Mouse (Mus musculus): Measurements from ENCODE around the gene Mif4gd. TPM values are rescaled to one million over a fixed set of nuclear protein-coding genes. Genes with fewer than 3 reads are reported as not detected.

The Mif4gd gene
- total and polyA plus RNA-seq, 3 experiments = 42.0 to 62.9 TPM; not detected in 1

DNA sequence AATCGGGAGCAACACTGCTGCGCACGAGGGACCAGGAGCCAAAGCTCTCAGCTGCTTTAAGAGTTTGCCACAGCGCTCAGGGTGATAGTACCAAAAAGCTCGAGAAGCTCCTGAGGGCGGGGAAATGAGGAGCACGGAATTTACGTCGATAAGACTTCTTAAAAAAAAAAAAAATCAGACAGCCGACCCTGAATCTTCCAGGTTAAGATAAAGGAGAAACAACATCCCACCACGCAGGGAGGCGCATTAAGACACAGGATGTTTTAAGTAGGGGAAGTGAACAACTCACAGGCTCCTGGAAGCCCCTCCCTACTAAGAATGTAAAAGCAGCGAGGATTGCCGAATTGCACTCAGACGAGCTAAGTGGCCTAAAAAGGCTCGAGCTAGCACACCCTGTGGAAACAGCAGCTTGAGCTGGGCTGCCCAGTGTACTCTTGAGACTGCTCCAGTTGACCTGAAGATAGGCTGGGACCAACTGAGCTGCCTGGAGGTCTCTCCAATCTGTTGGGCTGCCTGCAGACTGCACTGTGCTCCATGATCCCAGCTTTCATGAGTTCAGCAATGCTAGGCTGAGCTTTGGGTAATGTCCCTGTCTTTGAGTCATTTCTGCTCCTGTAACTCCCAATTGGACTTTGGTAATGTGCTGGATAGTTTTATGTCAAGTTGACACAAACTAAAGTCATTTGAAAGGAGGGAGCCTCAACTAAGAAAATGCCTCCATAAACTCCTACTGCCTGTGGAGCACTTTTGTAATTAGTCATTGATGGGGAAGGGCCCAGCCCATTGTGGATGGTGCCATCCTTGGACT lies 573 bp upstream of the Mif4gd start (continued):
- TF ChIP-seq TCF12 (IDR thresholded peaks at IDR 0.05; ENCODE audit: low read depth, low read length) (no peak), POLR2A (IDR thresholded peaks at IDR 0.05; ENCODE audit: control insufficient read depth in 1 of 2, insufficient read depth in 1 of 2, low read depth in 1 of 2, low read length in 2 of 2, poor library complexity in 1 of 2) (peak; percentile 1 to 51; a peak in 1 of 4 replicates), JUND (IDR thresholded peaks at IDR 0.05; ENCODE audit: low read depth, low read length) (no peak), POLR2AphosphoS5 (IDR thresholded peaks at IDR 0.05; ENCODE audit: borderline replicate concordance, low read depth, low read length) (no peak), ZMIZ1 (IDR thresholded peaks at IDR 0.05; ENCODE audit: low read depth, low read length) (no peak), MAZ (IDR thresholded peaks at IDR 0.05; ENCODE audit: low read depth, low read length) (peak; percentile 60), E2F4 (IDR thresholded peaks at IDR 0.05; ENCODE audit: borderline replicate concordance, low read depth, low read length) (no peak), UBTF (IDR thresholded peaks at IDR 0.05; ENCODE audit: borderline replicate concordance, insufficient read depth, low read depth, low read length) (no peak), BHLHE40 (IDR thresholded peaks at IDR 0.05; ENCODE audit: borderline replicate concordance, low read depth, low read length) (no peak), GATA1 (IDR thresholded peaks at IDR 0.05; ENCODE audit: low read depth, low read length) (peak; percentile 60), SMC3 (IDR thresholded peaks at IDR 0.05; ENCODE audit: low read depth, low read length) (no peak), POLR2AphosphoS2 (IDR thresholded peaks at IDR 0.05; ENCODE audit: low read length) (peak; percentile 69), NRF1 (IDR thresholded peaks at IDR 0.05; ENCODE audit: insufficient read depth, low read depth, low read length, poor library complexity, severe bottlenecking) (no peak)

DNA sequence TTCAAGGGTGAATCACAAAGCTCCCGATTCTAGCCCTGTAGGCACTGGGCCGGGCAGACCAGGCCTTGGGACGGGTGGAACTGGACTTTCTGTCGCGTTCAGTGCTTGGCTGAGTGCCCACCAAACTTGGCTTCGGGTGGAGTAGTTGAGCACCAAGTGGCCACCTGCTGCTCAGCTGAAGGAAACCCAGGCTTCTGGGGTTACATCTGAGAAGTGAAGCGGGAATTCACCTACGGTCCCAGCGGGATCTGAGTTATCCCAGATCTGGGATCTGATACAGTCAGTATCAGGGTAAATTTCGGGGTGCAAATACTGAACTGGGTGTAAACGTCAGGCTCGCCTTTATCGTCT lies 735 bp downstream of the Mif4gd start:
- peaks cover 3 to 13% of the 10 kb centered on the region in 2 experiments; a peak in 3 of 4 replicates for H3K4me1 ChIP-seq (ENCODE audit: control insufficient read depth in 1 of 2, insufficient read depth in 2 of 2, low read length in 2 of 2)
- no peak for TF ChIP-seq MYC (IDR thresholded peaks at IDR 0.05; ENCODE audit: low read depth, low read length)
- TF ChIP-seq MAZ (IDR thresholded peaks at IDR 0.05; ENCODE audit: low read depth, low read length) = no peak
- no peak for TF ChIP-seq TAL1 (IDR thresholded peaks at IDR 0.05; ENCODE audit: low read length)
- no peak for TF ChIP-seq EP300 (IDR thresholded peaks at IDR 0.05; ENCODE audit: low read depth in 1 of 2, low read length in 2 of 2)
- TF ChIP-seq RCOR1 (IDR thresholded peaks at IDR 0.05; ENCODE audit: low read depth, low read length) = no peak
- TF ChIP-seq TCF12 (IDR thresholded peaks at IDR 0.05; ENCODE audit: low read depth, low read length) = no peak
- TF ChIP-seq GATA1 (IDR thresholded peaks at IDR 0.05; ENCODE audit: low read depth, low read length) = peak; percentile 45
- 0 out of 2 replicates have a peak, but pooled peaks have one; percentile 1 for TF ChIP-seq MXI1 (IDR thresholded peaks at IDR 0.05; ENCODE audit: low read depth, low read length)
- TF ChIP-seq ETS1 (IDR thresholded peaks at IDR 0.05; ENCODE audit: low read depth, low read length) = peak; percentile 48
- TF ChIP-seq TBP (IDR thresholded peaks at IDR 0.05; ENCODE audit: low read depth, low read length) = no peak; the same call in 1 of the 2 replicates
- TF ChIP-seq SMC3 (IDR thresholded peaks at IDR 0.05; ENCODE audit: low read depth, low read length) = no peak
- TF ChIP-seq POLR2AphosphoS2 (IDR thresholded peaks at IDR 0.05; ENCODE audit: low read length) = no peak
- peak overlapping the region; percentile 95 for H3K9ac ChIP-seq (ENCODE audit: control insufficient read depth, low read depth, low read length, poor library complexity, severe bottlenecking)
- DNase-seq (ENCODE audit: low read depth, low spot score) = peak; percentile 78
- no peaks in the 10 kb centered on the region for H3K9me3 ChIP-seq (replicated peaks; ENCODE audit: insufficient read depth, low read length)
- peaks cover 2 to 13% of the 10 kb centered on the region in 2 experiments for H3K36me3 ChIP-seq (ENCODE audit: control insufficient read depth in 1 of 2, insufficient read depth in 2 of 2, low read length in 2 of 2)
- H3K27me3 ChIP-seq (ENCODE audit: control insufficient read depth in 1 of 2, insufficient read depth in 2 of 2, low read length in 2 of 2) = no peaks in the 10 kb centered on the region
- peaks cover 5% of the 10 kb centered on the region; the same call in 1 of the 2 replicates for H3K79me2 ChIP-seq (ENCODE audit: control insufficient read depth, insufficient read depth, low read length, poor library complexity)
- peak overlapping the region; percentile 83 for H3K27ac ChIP-seq (ENCODE audit: control insufficient read depth, low read depth, low read length)
- H3K4me3 ChIP-seq (ENCODE audit: control insufficient read depth in 1 of 2, insufficient read depth in 1 of 2, low read depth in 2 of 2, low read length in 2 of 2) = peak overlapping the region; percentile 77 to 93

Data from MEL (cell line).